Mouse (Mus musculus): ENCODE measurements around the gene Cyp2c38. TPM values are rescaled to one million over a fixed set of nuclear protein-coding genes. Genes with fewer than 3 reads are reported as not detected.
"Not testable (repeated sequence)": the region's sequence is repeated elsewhere in the genome, so short reads cannot be mapped to it uniquely, and the experiment has no call there.

Gene Cyp2c38
- not detected in 2 replicates for polyA plus RNA-seq (2015; fragmentation: Nextera tagmentation; extraction: Ambion mirVana)

GRCm38 (mm10) chr19:39462941-39463340, at the start of gene Cyp2c38:
Gene Cyp2c38 (minus strand): TSS chr19:39463075.
- Histone ChIP-seq H3K27ac (no peak within 1 kb of the TSS), H3K4me3 (replicated peaks) (no peak within 1 kb of the TSS), H3K36me3 (no peaks in the 10 kb centered on the region), H3K4me1 (replicated peaks) (no peaks in the 10 kb centered on the region), H3K9ac (no peak within 1 kb of the TSS), H3K4me2 (no peak within 1 kb of the TSS), H3K27me3 (no peaks in the 10 kb centered on the region), H3K9me3 (replicated peaks) (no peaks in the 10 kb centered on the region)
- DNase-seq (no peak), ATAC-seq (ENCODE audit: low read depth) (no peak)
- WGBS (ENCODE audit: insufficient replicate concordance), result 63% methylated on average over 1 of the region's 1 CpGs

DNA sequence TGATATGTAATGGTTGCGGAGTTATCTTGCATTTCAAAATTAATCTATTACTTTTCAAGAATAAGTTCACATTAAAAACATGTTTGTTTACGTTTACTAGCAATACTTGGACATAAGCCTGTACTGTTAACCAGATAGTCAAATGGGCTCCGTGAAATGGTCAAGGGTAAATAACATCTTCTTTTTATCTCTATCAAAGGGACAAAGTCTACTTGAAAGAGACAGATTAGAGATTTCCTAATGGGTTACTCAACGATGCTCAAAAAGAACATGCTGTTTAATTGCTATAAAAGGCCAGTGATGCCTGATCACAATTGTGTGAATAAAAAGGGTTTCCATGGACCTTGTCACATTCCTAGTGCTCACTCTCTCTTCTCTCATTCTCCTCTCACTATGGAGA, 47.7 kb upstream of the Cyp2c38 start, which contains the start of gene Cyp2c39:
Gene Cyp2c39, plus strand, starts transcription at position 329 of the 400 bp plus-strand sequence.
- WGBS (ENCODE audit: insufficient replicate concordance), result 57% methylated on average over 4 of the region's 4 CpGs
- H3K4me3 ChIP-seq (replicated peaks), result no peak within 1 kb of the TSS

DNA sequence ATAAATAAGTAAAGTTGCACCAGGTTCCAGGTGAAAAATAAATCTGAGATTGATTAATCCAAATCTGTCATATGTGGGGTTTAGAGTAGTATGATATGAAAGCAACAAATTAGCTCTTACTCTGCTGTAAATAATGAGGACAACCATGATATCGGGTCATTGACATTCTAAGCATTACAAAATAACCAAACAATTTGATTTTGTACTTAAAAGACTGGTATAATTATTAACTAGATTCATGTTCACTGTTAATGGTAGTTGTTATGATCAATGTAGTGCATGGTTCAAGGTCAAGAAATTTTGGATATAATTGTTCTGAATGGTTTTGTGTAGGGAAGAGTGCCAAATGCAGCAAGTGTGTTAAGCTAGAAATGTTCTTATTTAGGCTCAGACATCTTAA, 46.7 kb upstream of the Cyp2c38 start:
- Histone ChIP-seq H3K27me3 (no peaks in the 10 kb centered on the region), H3K9me3 (replicated peaks) (peaks cover 3% of the 10 kb centered on the region; the same call in 1 of the 2 replicates), H3K9ac (no peak overlapping the region), H3K4me3 (replicated peaks) (no peak overlapping the region), H3K36me3 (no peaks in the 10 kb centered on the region), H3K4me2 (no peak overlapping the region), H3K27ac (no peak overlapping the region), H3K4me1 (replicated peaks) (no peaks in the 10 kb centered on the region)
- ATAC-seq (ENCODE audit: low read depth) (no peak), DNase-seq (no peak)
- WGBS (ENCODE audit: insufficient replicate concordance), result 27% methylated on average over 1 of the region's 1 CpGs

More for the DNA sequence above, 47.7 kb upstream of the Cyp2c38 start, which contains the start of gene Cyp2c39:
- H3K9me3 ChIP-seq (replicated peaks), result peaks cover 3% of the 10 kb centered on the region; the same call in 1 of the 2 replicates
- ATAC-seq (ENCODE audit: low read depth), result no peak
- no peak within 1 kb of the TSS for H3K4me2 ChIP-seq
- no peak for DNase-seq
- H3K27ac ChIP-seq, result no peak within 1 kb of the TSS
- H3K4me1 ChIP-seq (replicated peaks), result no peaks in the 10 kb centered on the region
- no peak within 1 kb of the TSS for H3K9ac ChIP-seq
- H3K36me3 ChIP-seq, result no peaks in the 10 kb centered on the region
- H3K27me3 ChIP-seq, result no peaks in the 10 kb centered on the region

- Histone ChIP-seq H3K4me3 (replicated peaks) (no peak overlapping the region), H3K9me3 (replicated peaks) (peaks cover under 1% of the 10 kb centered on the region; the same call in 1 of the 2 replicates), H3K9ac (no peak overlapping the region), H3K36me3 (no peaks in the 10 kb centered on the region), H3K27ac (no peak overlapping the region), H3K27me3 (no peaks in the 10 kb centered on the region), H3K4me2 (no peak overlapping the region), H3K4me1 (replicated peaks) (no peaks in the 10 kb centered on the region)
- no peak for ATAC-seq (ENCODE audit: low read depth)
- DNase-seq, result no peak
Observed at GRCm38 (mm10) chr19:39506341-39506740, 43.5 kb upstream of the Cyp2c38 start.

- not testable (repeated sequence) for H3K9ac ChIP-seq; H3K4me1 ChIP-seq (replicated peaks); H3K9me3 ChIP-seq (replicated peaks); H3K36me3 ChIP-seq; H3K27me3 ChIP-seq; H3K4me3 ChIP-seq (replicated peaks); H3K4me2 ChIP-seq; DNase-seq; H3K27ac ChIP-seq; ATAC-seq (ENCODE audit: low read depth)
- WGBS (ENCODE audit: insufficient replicate concordance), result 75% methylated on average over 1 of the region's 1 CpGs
Observed at GRCm38 (mm10) chr19:39483961-39484360, 21.1 kb upstream of the Cyp2c38 start.

GRCm38 (mm10) chr19:39463923-39464322, 1.0 kb upstream of the Cyp2c38 start:
- DNase-seq (no peak), ATAC-seq (ENCODE audit: low read depth) (no peak)
- Histone ChIP-seq H3K4me1 (replicated peaks) (no peaks in the 10 kb centered on the region), H3K27ac (no peak overlapping the region), H3K4me2 (no peak overlapping the region), H3K4me3 (replicated peaks) (no peak overlapping the region), H3K36me3 (no peaks in the 10 kb centered on the region), H3K27me3 (no peaks in the 10 kb centered on the region), H3K9ac (no peak overlapping the region), H3K9me3 (replicated peaks) (no peaks in the 10 kb centered on the region)

Other genes starting within 250 kb of the Cyp2c38 start
- gene Cyp2c29, start 193.7 kb downstream of the Cyp2c38 start, polyA plus RNA-seq (2015; fragmentation: Nextera tagmentation; extraction: Ambion mirVana), result not detected in 2 replicates
- gene Cyp2c39, start 47.8 kb upstream of the Cyp2c38 start, polyA plus RNA-seq (2015; fragmentation: Nextera tagmentation; extraction: Ambion mirVana), result not detected in 2 replicates
- gene Cyp2c67, start 186.0 kb upstream of the Cyp2c38 start, polyA plus RNA-seq (2015; fragmentation: Nextera tagmentation; extraction: Ambion mirVana), result 0.45 and 0.86 TPM in 2 replicates